Mouse (Mus musculus) small intestine, adult 2 months (tissue): ENCODE data around the gene Mtus2. TPM values are rescaled to one million over a fixed set of nuclear protein-coding genes. Genes with fewer than 3 reads are reported as not detected.

Experiments used
- H3K27ac ChIP-seq: fragments of 200-500 bp; 2 replicates; pipeline ENCODE4 v1.5.1; 2012; ENCODE audit warnings: low read depth, low read length, control low read depth, inconsistent platforms; ENCODE audit not compliant: insufficient read depth
- H3K27me3 ChIP-seq: fragments of 200-500 bp; 2 replicates; pipeline ENCODE4 v1.6.1; 2012; ENCODE audit warnings: mild to moderate bottlenecking, moderate library complexity, low read length, inconsistent platforms; ENCODE audit not compliant: control insufficient read depth, insufficient read depth
- H3K36me3 ChIP-seq: fragments of 200-500 bp; 2 replicates; pipeline ENCODE4 v1.6.1; 2012; ENCODE audit warnings: mild to moderate bottlenecking, low read length, control low read depth, inconsistent platforms; ENCODE audit not compliant: control insufficient read depth, insufficient read depth
- H3K4me1 ChIP-seq: fragments of 200-500 bp; 2 replicates; pipeline ENCODE4 v1.6.1; 2012; ENCODE audit warnings: low read length, inconsistent platforms, mixed read lengths; ENCODE audit not compliant: control insufficient read depth, insufficient read depth, insufficient read length
- H3K4me3 ChIP-seq: fragments of 200-500 bp; 2 replicates; pipeline ENCODE4 v1.5.1; 2012; ENCODE audit warnings: low read depth, mild to moderate bottlenecking, control low read depth, inconsistent platforms, low read length, moderate library complexity
- CTCF ChIP-seq: fragments of 200-500 bp; IDR thresholded peaks from 2 replicates; pipeline ENCODE4 v1.5.1; 2012; ENCODE audit warnings: low read depth, mild to moderate bottlenecking, control low read depth, inconsistent platforms, low read length, moderate library complexity, mixed read lengths; ENCODE audit not compliant: insufficient replicate concordance, insufficient read length; ENCODE audit errors: extremely low read depth
- POLR2A ChIP-seq: fragments of 200-500 bp; IDR thresholded peaks from 2 replicates; pipeline ENCODE4 v1.6.1; 2012; ENCODE audit warnings: low read depth, mild to moderate bottlenecking, control low read depth, inconsistent platforms, low read length, moderate library complexity
- WGBS: fragments of 180-500 bp; shearing (Covaris S2); methylation state at CpG from one replicate; pipeline ENCODE4 v1.1.7; 2018; 5-methylcytosine and 5-hydroxymethylcytosine counted together
- polyA plus RNA-seq: library from polyadenylated mRNA; depleted of rRNA; stranded (reverse); fragments of >200 nt; gene quantifications from 2 replicates; pipeline ENCODE4 v1.2.3, GENCODE M21; 2012

The Mtus2 gene
- polyA plus RNA-seq, 1 experiment = 1.8 TPM

DNA sequence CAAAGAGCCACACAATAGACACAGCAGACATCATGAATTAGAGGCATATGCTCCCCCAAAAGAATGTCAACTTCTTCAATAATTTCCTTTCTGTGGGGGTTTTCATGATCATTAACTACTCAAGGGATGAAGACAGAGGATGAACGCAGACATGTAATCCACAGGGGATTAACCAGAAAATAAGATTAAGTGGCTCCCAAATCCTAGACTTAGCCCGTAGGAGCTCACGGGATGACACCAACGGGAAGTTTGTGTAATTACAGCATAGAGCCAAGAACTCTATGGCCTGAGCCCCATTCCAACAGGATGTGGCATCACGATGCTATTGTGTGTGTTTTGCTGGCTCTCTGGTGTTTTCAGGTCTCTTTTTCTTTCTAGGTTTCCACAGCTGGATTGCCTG is 12.4 kb downstream of the Mtus2 start:
- 80% methylated on average over 5 of the region's 5 CpGs for WGBS
- no peak for TF ChIP-seq POLR2A
- TF ChIP-seq CTCF = no peak

DNA sequence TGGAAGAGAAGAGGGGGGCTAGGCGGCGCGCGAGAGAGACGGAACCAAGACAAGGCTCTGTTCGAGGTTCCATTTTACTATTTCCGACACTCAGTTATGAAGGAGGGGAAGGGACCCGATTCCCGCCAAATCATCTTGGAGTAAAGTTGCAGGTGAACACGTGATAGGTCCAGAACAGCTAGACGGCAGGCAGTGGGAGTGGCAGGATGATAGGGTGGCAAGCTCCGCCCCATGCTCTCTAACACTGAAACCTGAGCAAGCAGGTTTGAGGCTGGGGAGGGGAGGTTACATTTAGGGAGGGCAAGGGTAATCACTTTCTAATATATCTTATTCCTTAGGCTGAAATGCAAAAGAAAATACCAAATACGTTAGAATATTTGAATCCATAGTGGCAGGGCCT is 18.9 kb downstream of the Mtus2 start:
- Histone ChIP-seq H3K27me3 (no peaks in the 10 kb centered on the region), H3K36me3 (no peaks in the 10 kb centered on the region), H3K4me1 (no peaks in the 10 kb centered on the region), H3K27ac (no peak overlapping the region), H3K4me3 (no peak overlapping the region)
- WGBS = 54% methylated on average over 13 of the region's 13 CpGs
- TF ChIP-seq CTCF = no peak
- no peak for TF ChIP-seq POLR2A

More for the DNA sequence above, 12.4 kb downstream of the Mtus2 start:
- H3K27ac ChIP-seq = no peak overlapping the region
- no peaks in the 10 kb centered on the region for H3K4me1 ChIP-seq
- H3K36me3 ChIP-seq = no peaks in the 10 kb centered on the region
- H3K27me3 ChIP-seq = no peaks in the 10 kb centered on the region
- H3K4me3 ChIP-seq = no peak overlapping the region

DNA sequence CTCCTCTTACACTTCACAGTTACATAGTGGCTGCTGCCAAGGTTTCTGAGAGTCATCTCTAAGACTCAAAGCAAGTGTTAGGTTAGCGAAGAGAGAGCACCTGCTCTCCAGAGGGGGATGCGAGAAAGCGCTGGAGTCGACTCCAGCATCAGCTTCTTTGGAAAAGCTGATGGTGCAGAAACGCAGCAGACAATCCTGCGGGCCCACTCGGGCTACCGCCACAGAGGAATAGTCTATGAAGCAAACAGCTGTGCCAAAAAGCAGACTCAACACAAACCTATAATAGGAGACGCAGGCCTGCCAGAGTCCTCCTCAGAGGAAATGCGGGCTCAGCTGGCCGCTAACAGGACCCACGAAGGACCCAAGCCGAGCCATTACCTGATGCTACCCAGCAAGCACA is 23.5 kb downstream of the Mtus2 start:
- 87% methylated on average over 13 of the region's 13 CpGs for WGBS
- Histone ChIP-seq H3K4me1 (no peaks in the 10 kb centered on the region), H3K27me3 (no peaks in the 10 kb centered on the region), H3K4me3 (no peak overlapping the region), H3K27ac (no peak overlapping the region), H3K36me3 (no peaks in the 10 kb centered on the region)
- TF ChIP-seq POLR2A (no peak), CTCF (no peak)

DNA sequence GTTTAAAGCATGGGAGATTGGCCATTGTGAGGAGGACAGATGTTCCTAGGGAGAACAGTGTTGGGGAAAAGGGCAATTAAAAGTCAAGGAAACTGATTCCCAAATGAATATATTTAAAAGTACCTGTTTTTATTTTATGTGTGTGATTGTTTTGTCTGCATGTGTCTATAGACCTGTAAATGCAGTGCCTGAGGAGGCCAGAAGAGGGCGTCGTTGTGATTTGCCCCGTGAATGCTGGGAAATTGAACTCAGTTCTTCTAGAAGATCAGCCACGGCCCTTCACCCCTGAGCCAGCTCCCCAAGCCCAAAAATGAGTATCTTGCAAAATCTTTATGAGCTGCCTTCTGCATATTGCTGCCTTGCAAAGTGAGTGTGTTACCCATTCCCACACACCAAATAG is 33.2 kb downstream of the Mtus2 start:
- Histone ChIP-seq H3K27ac (no peak overlapping the region), H3K27me3 (no peaks in the 10 kb centered on the region), H3K36me3 (no peaks in the 10 kb centered on the region), H3K4me1 (0 out of 2 replicates have a peak, but pooled peaks cover 2% of the 10 kb centered on the region), H3K4me3 (no peak overlapping the region)
- WGBS = 72% methylated on average over 4 of the region's 4 CpGs
- no peak for TF ChIP-seq CTCF

DNA sequence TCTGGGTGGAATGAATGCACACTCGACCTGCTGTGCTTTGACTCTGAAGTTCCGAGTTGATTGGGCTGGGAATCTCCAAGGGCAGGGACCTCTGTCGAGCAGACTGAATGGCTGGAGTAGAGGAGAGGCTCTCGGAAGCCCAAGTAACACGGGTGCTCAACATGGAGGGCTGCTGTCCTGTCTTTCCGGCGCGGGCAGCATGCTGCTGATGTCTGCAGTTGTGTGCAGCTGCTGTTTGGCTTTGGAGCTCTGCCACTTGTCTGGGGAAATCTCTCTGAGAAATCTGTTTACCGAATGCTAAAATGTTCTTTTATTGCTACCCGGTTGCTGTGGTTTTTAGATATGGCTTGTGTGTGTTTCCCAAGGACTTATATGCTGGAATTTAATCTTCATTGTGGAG is 33.7 kb downstream of the Mtus2 start:
- TF ChIP-seq POLR2A = no peak
- no peak for TF ChIP-seq CTCF

DNA sequence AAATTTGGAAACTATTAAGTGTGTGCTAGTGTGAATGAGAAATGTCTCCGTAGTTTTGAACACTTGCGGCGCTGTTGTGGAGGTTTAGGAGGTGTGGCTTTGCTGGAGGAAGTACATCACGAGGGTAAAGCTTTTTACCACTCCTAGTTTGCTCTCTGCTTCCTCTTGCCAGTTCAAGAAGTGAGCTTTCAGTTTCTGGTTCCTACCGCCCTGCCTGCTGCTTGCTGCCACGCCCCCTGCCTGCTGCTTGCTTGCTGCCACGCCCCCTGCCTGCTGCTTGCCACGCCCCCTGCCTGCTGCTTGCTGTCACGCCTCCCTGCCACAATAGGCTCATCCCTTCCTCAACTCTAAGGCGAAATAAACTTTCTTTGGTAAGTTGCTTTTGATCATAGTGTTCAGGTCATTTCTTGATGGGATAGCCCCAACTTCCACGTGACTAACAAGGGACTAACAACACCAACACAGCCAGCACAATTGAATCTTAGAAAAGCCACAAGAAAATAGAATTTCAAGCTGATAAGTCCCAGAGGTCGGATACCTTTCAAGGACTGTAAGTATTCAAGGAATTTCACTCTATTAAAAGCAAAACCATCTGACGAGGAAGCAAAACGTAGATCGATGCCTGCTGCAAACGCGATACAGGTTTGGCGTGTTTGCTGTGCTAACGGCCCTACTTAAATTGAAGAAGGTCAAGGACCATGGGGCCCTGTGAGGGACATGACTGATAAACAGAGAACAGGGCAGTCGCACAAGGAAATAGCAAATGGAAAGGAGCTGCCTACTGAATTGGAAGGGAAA is 35.7 kb downstream of the Mtus2 start:
- H3K27me3 ChIP-seq = no peaks in the 10 kb centered on the region
- H3K4me3 ChIP-seq = peak overlapping the region; percentile 45; the same call in 1 of the 2 replicates
- no peaks in the 10 kb centered on the region for H3K36me3 ChIP-seq
- TF ChIP-seq CTCF (no peak), POLR2A (no peak)
- WGBS = 8% methylated on average over 20 of the region's 20 CpGs
- H3K4me1 ChIP-seq = 0 out of 2 replicates have a peak, but pooled peaks cover 2% of the 10 kb centered on the region
- peak overlapping the region; percentile 52; the same call in 1 of the 2 replicates for H3K27ac ChIP-seq

More for the DNA sequence above, 33.7 kb downstream of the Mtus2 start:
- no peak overlapping the region for H3K4me3 ChIP-seq
- no peak overlapping the region for H3K27ac ChIP-seq
- H3K36me3 ChIP-seq = no peaks in the 10 kb centered on the region
- 67% methylated on average over 10 of the region's 10 CpGs for WGBS
- H3K4me1 ChIP-seq = 0 out of 2 replicates have a peak, but pooled peaks cover 2% of the 10 kb centered on the region
- H3K27me3 ChIP-seq = no peaks in the 10 kb centered on the region

DNA sequence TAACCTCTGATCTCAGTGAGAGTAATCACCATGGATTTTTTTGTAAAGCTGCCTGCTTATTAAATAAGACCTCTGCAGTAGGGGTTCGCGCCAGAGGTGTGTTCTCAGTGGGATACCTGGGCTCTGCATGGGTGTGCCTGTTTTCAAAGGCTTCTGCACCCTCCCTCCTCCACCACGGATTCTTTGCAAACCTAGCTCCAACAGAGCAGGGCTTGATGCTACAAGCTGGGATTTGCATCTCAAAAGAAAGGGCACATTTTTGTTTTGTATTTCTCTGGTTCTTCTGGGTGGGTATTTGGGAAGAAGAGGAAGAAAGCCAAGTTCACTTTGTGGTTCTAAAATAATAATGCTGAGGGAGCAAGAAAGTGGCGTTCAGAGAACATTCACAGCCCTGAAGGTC is 48.1 kb downstream of the Mtus2 start:
- WGBS = 59% methylated on average over 4 of the region's 4 CpGs
- no peaks in the 10 kb centered on the region for H3K4me1 ChIP-seq
- TF ChIP-seq CTCF = no peak
- TF ChIP-seq POLR2A = no peak
- no peak overlapping the region for H3K27ac ChIP-seq
- H3K36me3 ChIP-seq = no peaks in the 10 kb centered on the region
- H3K27me3 ChIP-seq = no peaks in the 10 kb centered on the region
- H3K4me3 ChIP-seq = no peak overlapping the region
